Mouse (Mus musculus) liver, adult 2 months (tissue): Measurements from ENCODE around the gene Spef1.

Experiments
- CTCF ChIP-seq: fragments of 200-500 bp; IDR thresholded peaks from 2 replicates; pipeline ENCODE4 v1.5.1; 2011; ENCODE audit warnings: low read depth, low read length, control low read depth
- POLR2A ChIP-seq: fragments of 200-500 bp; IDR thresholded peaks from 2 replicates; pipeline ENCODE4 v1.6.1; 2011; ENCODE audit warnings: low read length, control low read depth; ENCODE audit not compliant: insufficient read depth; ENCODE audit errors: extremely low read depth

- no peak for TF ChIP-seq CTCF
- no peak for TF ChIP-seq POLR2A
Observed at GRCm38 (mm10) chr2:131223569-131223968, 36.5 kb upstream of the Spef1 start.
